Mouse (Mus musculus): ENCODE results near the gene Ubac2. TPM values are rescaled to one million over a fixed set of nuclear protein-coding genes. Genes with fewer than 3 reads are reported as not detected.

The Ubac2 gene
- total RNA-seq, 1 experiment, result 41.5 TPM

- Histone ChIP-seq H3K4me1 (ENCODE audit: control insufficient read depth in 2 of 2, insufficient read depth in 2 of 2, low read length in 2 of 2, poor library complexity in 1 of 2) (peaks cover 0 to 6% of the 10 kb centered on the region in 2 experiments; a peak in 1 of 4 replicates), H3K27ac (ENCODE audit: insufficient read depth, low read depth, low read length, poor library complexity, severe bottlenecking) (no peak overlapping the region), H3K9me3 (ENCODE audit: control insufficient read depth, insufficient read depth, low read depth, low read length) (no peaks in the 10 kb centered on the region), H3K36me3 (ENCODE audit: control insufficient read depth, insufficient read depth, low read length, poor library complexity, severe bottlenecking) (no peaks in the 10 kb centered on the region), H3K4me3 (ENCODE audit: insufficient read depth in 1 of 2, low read depth in 1 of 2, low read length in 2 of 2, poor library complexity in 1 of 2, severe bottlenecking in 1 of 2) (no peak overlapping the region), H3K9ac (ENCODE audit: insufficient read depth, low read depth, low read length, poor library complexity, severe bottlenecking) (no peak overlapping the region)
- no peak for DNase-seq (ENCODE audit: low read depth, low spot score)
- TF ChIP-seq ZC3H11A (IDR thresholded peaks at IDR 0.05; ENCODE audit: borderline replicate concordance, low read depth, low read length), result no peak
- no peak for TF ChIP-seq CHD2 (IDR thresholded peaks at IDR 0.05; ENCODE audit: low read depth, low read length)
- in situ Hi-C loops (cut with MboI; ENCODE audit: low sequenced_read_pairs in 2 of 2, unreplicated experiment in 2 of 2), result no loop called here
These were observed 92.0 kb downstream of the Ubac2 start for GRCm38 (mm10) chr14:121970402-121970801.

GRCm38 (mm10) chr14:121973114-121973513 lies 94.7 kb downstream of the Ubac2 start:
- in situ Hi-C loops (cut with MboI; ENCODE audit: low sequenced_read_pairs in 2 of 2, unreplicated experiment in 2 of 2), result no loop called here
- no peak for DNase-seq (ENCODE audit: low read depth, low spot score)

GRCm38 (mm10) chr14:121981531-121981930 lies 103.1 kb downstream of the Ubac2 start:
- TF ChIP-seq MAFK (IDR thresholded peaks at IDR 0.05; ENCODE audit: insufficient read depth, low read depth, low read length) (no peak), HCFC1 (IDR thresholded peaks at IDR 0.05; ENCODE audit: borderline replicate concordance, insufficient read depth, low read length) (no peak)
- Histone ChIP-seq H3K4me3 (ENCODE audit: insufficient read depth in 1 of 2, low read depth in 1 of 2, low read length in 2 of 2, poor library complexity in 1 of 2, severe bottlenecking in 1 of 2) (no peak overlapping the region), H3K9me3 (ENCODE audit: control insufficient read depth, insufficient read depth, low read depth, low read length) (no peaks in the 10 kb centered on the region), H3K36me3 (ENCODE audit: control insufficient read depth, insufficient read depth, low read length, poor library complexity, severe bottlenecking) (no peaks in the 10 kb centered on the region), H3K27ac (ENCODE audit: insufficient read depth, low read depth, low read length, poor library complexity, severe bottlenecking) (no peak overlapping the region), H3K9ac (ENCODE audit: insufficient read depth, low read depth, low read length, poor library complexity, severe bottlenecking) (no peak overlapping the region), H3K4me1 (ENCODE audit: control insufficient read depth in 2 of 2, insufficient read depth in 2 of 2, low read length in 2 of 2, poor library complexity in 1 of 2) (no peaks in the 10 kb centered on the region)
- no peak for DNase-seq (ENCODE audit: low read depth, low spot score)
- in situ Hi-C loops (cut with MboI; ENCODE audit: low sequenced_read_pairs in 2 of 2, unreplicated experiment in 2 of 2), result no loop called here

More at GRCm38 (mm10) chr14:121973114-121973513, 94.7 kb downstream of the Ubac2 start:
- TF ChIP-seq CHD2 (IDR thresholded peaks at IDR 0.05; ENCODE audit: low read depth, low read length) (no peak), ZC3H11A (IDR thresholded peaks at IDR 0.05; ENCODE audit: borderline replicate concordance, low read depth, low read length) (no peak), ZNF384 (IDR thresholded peaks at IDR 0.05; ENCODE audit: low read depth, low read length) (no peak), MAFK (IDR thresholded peaks at IDR 0.05; ENCODE audit: insufficient read depth, low read depth, low read length) (no peak), HCFC1 (IDR thresholded peaks at IDR 0.05; ENCODE audit: borderline replicate concordance, insufficient read depth, low read length) (no peak)
- Histone ChIP-seq H3K4me3 (ENCODE audit: insufficient read depth in 1 of 2, low read depth in 1 of 2, low read length in 2 of 2, poor library complexity in 1 of 2, severe bottlenecking in 1 of 2) (no peak overlapping the region), H3K4me1 (ENCODE audit: control insufficient read depth in 2 of 2, insufficient read depth in 2 of 2, low read length in 2 of 2, poor library complexity in 1 of 2) (peaks cover 0 to 6% of the 10 kb centered on the region in 2 experiments; a peak in 1 of 4 replicates), H3K9ac (ENCODE audit: insufficient read depth, low read depth, low read length, poor library complexity, severe bottlenecking) (no peak overlapping the region), H3K36me3 (ENCODE audit: control insufficient read depth, insufficient read depth, low read length, poor library complexity, severe bottlenecking) (no peaks in the 10 kb centered on the region), H3K27ac (ENCODE audit: insufficient read depth, low read depth, low read length, poor library complexity, severe bottlenecking) (no peak overlapping the region), H3K9me3 (ENCODE audit: control insufficient read depth, insufficient read depth, low read depth, low read length) (no peaks in the 10 kb centered on the region)

- Histone ChIP-seq H3K4me1 (ENCODE audit: control insufficient read depth in 2 of 2, insufficient read depth in 2 of 2, low read length in 2 of 2, poor library complexity in 1 of 2) (no peaks in the 10 kb centered on the region), H3K4me3 (ENCODE audit: insufficient read depth in 1 of 2, low read depth in 1 of 2, low read length in 2 of 2, poor library complexity in 1 of 2, severe bottlenecking in 1 of 2) (no peak overlapping the region), H3K36me3 (ENCODE audit: control insufficient read depth, insufficient read depth, low read length, poor library complexity, severe bottlenecking) (no peaks in the 10 kb centered on the region), H3K27ac (ENCODE audit: insufficient read depth, low read depth, low read length, poor library complexity, severe bottlenecking) (no peak overlapping the region), H3K9me3 (ENCODE audit: control insufficient read depth, insufficient read depth, low read depth, low read length) (no peaks in the 10 kb centered on the region), H3K9ac (ENCODE audit: insufficient read depth, low read depth, low read length, poor library complexity, severe bottlenecking) (no peak overlapping the region)
- DNase-seq (ENCODE audit: low read depth, low spot score), result no peak
- in situ Hi-C loops (cut with MboI; ENCODE audit: low sequenced_read_pairs in 2 of 2, unreplicated experiment in 2 of 2), result no loop called here
- no peak for TF ChIP-seq ZNF384 (IDR thresholded peaks at IDR 0.05; ENCODE audit: low read depth, low read length)
- TF ChIP-seq CHD2 (IDR thresholded peaks at IDR 0.05; ENCODE audit: low read depth, low read length), result no peak
- no peak for TF ChIP-seq HCFC1 (IDR thresholded peaks at IDR 0.05; ENCODE audit: borderline replicate concordance, insufficient read depth, low read length)
- no peak for TF ChIP-seq ZC3H11A (IDR thresholded peaks at IDR 0.05; ENCODE audit: borderline replicate concordance, low read depth, low read length)
- no peak for TF ChIP-seq MAFK (IDR thresholded peaks at IDR 0.05; ENCODE audit: insufficient read depth, low read depth, low read length)
These were observed 104.9 kb downstream of the Ubac2 start for GRCm38 (mm10) chr14:121983009-121983933.

All from ES-E14 (cell line).